Mouse (Mus musculus) stomach, postnatal 0 days (tissue): ENCODE results near the gene Esr1.

ENCODE experiments used
- CTCF ChIP-seq: IDR thresholded peaks from 2 replicates; pipeline ENCODE4 v1.5.1; 2016; ENCODE audit warnings: antibody characterized with exemption, low read depth, mild to moderate bottlenecking, moderate library complexity
- EP300 ChIP-seq: optimal IDR thresholded peaks from 2 replicates; pipeline ENCODE3; 2016; ENCODE audit warnings: antibody characterized with exemption

GRCm38 (mm10) chr10:4620596-4621504, 9.5 kb downstream of the Esr1 start:
- no peak for TF ChIP-seq CTCF
- TF ChIP-seq EP300 = no peak
